Mouse (Mus musculus) limb, embryonic 14.5 days (tissue): Measurements from ENCODE around the gene Hnrnph1. TPM values are rescaled to one million over a fixed set of nuclear protein-coding genes. Genes with fewer than 3 reads are reported as not detected.
A peak's percentile ranks its signal among the peaks of the same experiment; 100 is the strongest.

Experiments
- ATAC-seq: fragments of 200-750 bp; cut with Nextera tagmentation; 2 replicates; pipeline ENCODE4 v1.8.0; 2017; ENCODE audit warnings: low read depth, moderate number of reproducible peaks, moderate TSS enrichment; ENCODE audit not compliant: low FRiP score
- DNase-seq: peaks from one replicate; pipeline ENCODE4 v3.0.0-alpha.2; 2015; ENCODE audit warnings: low spot score
- H3K27ac ChIP-seq: fragments of 300-500 bp; sonication (generic); replicated peaks from 2 replicates; pipeline ENCODE4 v1.5.1; 2014; ENCODE audit warnings: low read depth, mild to moderate bottlenecking, low read length, moderate library complexity, mixed read lengths
- H3K27me3 ChIP-seq: fragments of 300-500 bp; sonication (generic); 2 replicates; pipeline ENCODE4 v1.6.1; 2014; ENCODE audit warnings: low read length, mixed read lengths; ENCODE audit not compliant: control insufficient read depth, insufficient read depth
- H3K36me3 ChIP-seq: fragments of 300-500 bp; sonication (generic); 2 replicates; pipeline ENCODE4 v1.6.1; 2014; ENCODE audit warnings: mild to moderate bottlenecking, low read length, moderate library complexity, mixed read lengths; ENCODE audit not compliant: control insufficient read depth, insufficient read depth
- H3K4me1 ChIP-seq: fragments of 300-500 bp; sonication (generic); 2 replicates; pipeline ENCODE4 v1.6.1; 2014; ENCODE audit warnings: antibody characterized with exemption, low read length, mixed read lengths; ENCODE audit not compliant: control insufficient read depth, insufficient read depth
- H3K4me2 ChIP-seq: fragments of 300-500 bp; sonication (generic); replicated peaks from 2 replicates; pipeline ENCODE4 v1.6.1; 2014; ENCODE audit warnings: low read depth, mild to moderate bottlenecking, low read length, moderate library complexity; ENCODE audit not compliant: severe bottlenecking
- H3K4me3 ChIP-seq: fragments of 300-500 bp; sonication (generic); replicated peaks from 2 replicates; pipeline ENCODE4 v1.5.1; 2014; ENCODE audit warnings: low read length
- H3K9ac ChIP-seq: fragments of 300-500 bp; sonication (generic); 2 replicates; pipeline ENCODE4 v1.6.1; 2014; ENCODE audit warnings: mild to moderate bottlenecking, low read depth, low read length, moderate library complexity; ENCODE audit not compliant: severe bottlenecking
- H3K9me3 ChIP-seq: fragments of 300-500 bp; sonication (generic); 2 replicates; pipeline ENCODE4 v1.6.1; 2016; ENCODE audit warnings: low read length; ENCODE audit not compliant: control insufficient read depth
- POLR2A ChIP-seq: fragments of 200-500 bp; IDR thresholded peaks from 2 replicates; pipeline ENCODE4 v1.8.0; 2012; ENCODE audit warnings: inconsistent platforms, mild to moderate bottlenecking, moderate library complexity, borderline replicate concordance; ENCODE audit not compliant: insufficient read depth, insufficient read length; ENCODE audit errors: extremely low read depth
- WGBS: fragments of 180-500 bp; shearing (Covaris S2); extraction: QIAGEN DNeasy Blood & Tissue Kit; methylation state at CpG from one replicate; pipeline ENCODE4 v1.1.7; 2014; 5-methylcytosine and 5-hydroxymethylcytosine counted together
- polyA plus RNA-seq, 2 experiments: library from polyadenylated mRNA; depleted of rRNA in 1 of 2; stranded (reverse) in 1 of 2; unstranded in 1 of 2; fragments of >200 nt; fragmentation: Nextera tagmentation in 1 of 2; extraction: Ambion mirVana in 1 of 2; gene quantifications; 2 replicates each; pipeline versions ENCODE4 v1.2.1 to v1.2.3; 2012 to 2014

Gene Hnrnph1
- polyA plus RNA-seq, 2 experiments = 453 to 769 TPM

DNA sequence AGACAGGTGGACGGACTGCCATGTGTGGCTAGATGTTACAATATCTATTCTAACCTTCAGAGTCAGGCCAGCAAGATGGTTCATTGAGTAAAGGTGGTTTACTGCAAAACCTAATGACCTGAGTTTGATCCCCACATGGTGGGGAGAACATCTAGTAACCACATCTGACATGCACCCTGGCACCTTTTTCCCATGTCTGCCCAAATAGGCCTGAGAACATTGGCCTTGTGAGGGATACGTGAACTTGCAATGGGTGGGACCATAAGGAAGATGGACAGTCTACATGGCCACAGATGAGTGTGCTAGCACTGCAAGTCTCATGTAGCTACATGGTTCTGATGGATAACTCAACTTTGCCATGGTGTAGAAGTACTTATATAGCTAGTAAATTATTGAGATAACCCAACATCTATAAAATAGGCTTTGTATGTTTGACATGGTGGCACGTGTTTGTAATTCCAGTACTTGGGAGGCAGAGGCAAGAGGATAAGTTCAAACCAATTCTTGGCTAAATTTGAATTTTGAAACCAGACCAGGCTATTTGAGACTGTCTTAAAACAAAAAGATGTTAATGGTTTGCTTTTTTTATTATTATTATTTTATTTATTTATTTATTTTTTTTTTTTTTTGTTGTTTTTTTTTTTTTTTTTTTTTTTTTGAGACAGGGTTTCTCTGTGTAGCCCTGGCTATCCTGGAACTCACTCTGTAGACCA lies 11.6 kb downstream of the Hnrnph1 start:
- WGBS = 85% methylated on average over 3 of the region's 3 CpGs
- no peak overlapping the region for H3K27ac ChIP-seq
- no peak overlapping the region for H3K4me3 ChIP-seq
- no peaks in the 10 kb centered on the region for H3K4me1 ChIP-seq
- no peaks in the 10 kb centered on the region for H3K9me3 ChIP-seq
- H3K36me3 ChIP-seq = peaks cover 71% of the 10 kb centered on the region
- no peak overlapping the region for H3K4me2 ChIP-seq
- DNase-seq = no peak
- H3K9ac ChIP-seq = no peak overlapping the region
- TF ChIP-seq POLR2A = no peak
- no peaks in the 10 kb centered on the region for H3K27me3 ChIP-seq
- ATAC-seq = peak; percentile 14; the same call in 1 of the 2 replicates

DNA sequence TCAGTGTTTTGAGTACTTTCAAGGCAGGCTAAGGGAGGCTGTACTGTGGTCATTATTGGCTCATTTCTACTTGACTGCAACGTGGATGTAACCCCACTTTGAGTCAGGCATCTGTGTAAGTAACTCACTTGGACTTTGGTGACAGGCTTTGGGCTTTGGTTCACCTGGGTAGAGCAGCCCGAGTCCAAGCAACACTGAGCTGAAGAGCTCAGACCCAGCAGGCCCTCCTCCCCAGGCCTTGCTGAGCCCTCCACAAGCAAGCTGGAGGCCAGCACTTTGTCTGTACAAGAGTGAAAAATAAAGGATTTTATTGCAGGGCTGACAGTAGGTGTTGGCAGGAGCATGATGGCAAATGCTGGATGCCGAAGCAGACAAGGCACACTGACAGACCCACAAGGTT lies 12.2 kb downstream of the Hnrnph1 start:
- H3K4me2 ChIP-seq = no peak overlapping the region
- H3K36me3 ChIP-seq = peaks cover 71% of the 10 kb centered on the region
- ATAC-seq = no peak
- H3K9me3 ChIP-seq = no peaks in the 10 kb centered on the region
- no peak for TF ChIP-seq POLR2A
- DNase-seq = no peak
- WGBS = 68% methylated on average over 3 of the region's 3 CpGs
- no peak overlapping the region for H3K27ac ChIP-seq
- H3K4me3 ChIP-seq = no peak overlapping the region
- no peaks in the 10 kb centered on the region for H3K27me3 ChIP-seq
- H3K9ac ChIP-seq = no peak overlapping the region
- H3K4me1 ChIP-seq = no peaks in the 10 kb centered on the region

- DNase-seq (no peak), ATAC-seq (no peak)
- no peak for TF ChIP-seq POLR2A
- Histone ChIP-seq H3K4me3 (no peak overlapping the region), H3K4me1 (no peaks in the 10 kb centered on the region), H3K27ac (no peak overlapping the region), H3K9me3 (no peaks in the 10 kb centered on the region), H3K4me2 (no peak overlapping the region), H3K36me3 (peaks cover 73% of the 10 kb centered on the region), H3K27me3 (no peaks in the 10 kb centered on the region), H3K9ac (no peak overlapping the region)
- 61% methylated on average over 5 of the region's 5 CpGs for WGBS
These were observed 12.8 kb downstream of the Hnrnph1 start for GRCm38 (mm10) chr11:50389616-50390015.

DNA sequence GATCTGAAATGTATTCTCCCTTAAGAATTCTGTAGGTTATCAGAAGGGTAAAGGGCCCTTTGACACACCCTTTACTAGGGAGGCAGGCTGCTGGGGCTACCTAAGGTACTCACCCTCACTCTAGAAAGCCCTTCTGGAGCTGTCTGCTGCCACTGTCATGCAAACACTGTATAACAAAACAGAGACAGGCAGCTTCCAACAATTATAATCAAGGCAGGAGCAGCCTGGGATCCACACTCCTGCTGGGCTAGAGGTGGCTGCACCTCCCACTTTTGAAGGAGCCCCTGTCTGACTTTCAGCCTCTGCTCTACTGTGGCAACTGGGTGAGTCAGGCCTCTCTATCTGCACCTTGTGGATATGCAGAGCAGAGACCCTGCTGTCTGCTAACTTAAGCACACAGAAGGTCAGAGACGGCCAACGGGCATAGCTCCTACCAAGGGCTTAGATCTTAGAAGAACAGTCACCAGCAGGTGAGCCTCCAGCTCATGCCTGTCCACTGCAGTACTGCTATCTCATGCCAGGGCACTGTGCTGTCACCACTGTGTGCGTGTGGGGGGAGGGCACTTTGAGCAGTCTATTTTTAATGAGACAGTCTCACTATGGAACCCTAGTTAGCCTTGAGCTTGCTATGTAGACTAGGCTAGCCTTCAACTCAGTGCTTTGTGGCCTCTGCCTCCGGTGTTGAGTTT lies 14.6 kb downstream of the Hnrnph1 start:
- ATAC-seq = no peak
- Histone ChIP-seq H3K9me3 (no peaks in the 10 kb centered on the region), H3K4me3 (no peak overlapping the region), H3K27me3 (no peaks in the 10 kb centered on the region), H3K4me2 (no peak overlapping the region), H3K4me1 (no peaks in the 10 kb centered on the region), H3K27ac (no peak overlapping the region), H3K9ac (no peak overlapping the region), H3K36me3 (peaks cover 71% of the 10 kb centered on the region)
- DNase-seq = no peak
- TF ChIP-seq POLR2A = no peak
- 84% methylated on average over 4 of the region's 4 CpGs for WGBS

DNA sequence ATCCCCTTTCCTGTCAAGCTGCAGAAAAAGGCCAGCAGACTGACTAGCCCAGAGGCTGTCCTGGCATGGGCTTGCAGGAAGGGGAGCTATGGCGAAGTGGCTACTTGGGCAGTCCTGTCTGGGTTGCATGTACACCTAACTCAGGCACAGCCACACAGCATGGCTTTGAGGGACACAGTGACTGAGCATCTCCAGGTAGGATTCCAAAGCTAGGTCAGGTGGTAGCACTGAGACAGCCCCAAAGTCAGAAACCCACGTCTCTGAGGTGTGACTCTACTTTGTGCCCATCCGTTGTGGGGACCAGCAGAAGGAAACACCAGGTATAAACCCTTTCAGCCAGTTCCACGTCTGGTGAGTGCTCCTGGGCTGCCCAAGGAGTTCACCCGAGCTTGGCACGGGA lies 16.5 kb downstream of the Hnrnph1 start:
- 86% methylated on average over 6 of the region's 6 CpGs for WGBS
- Histone ChIP-seq H3K4me3 (no peak overlapping the region), H3K9ac (no peak overlapping the region), H3K4me1 (no peaks in the 10 kb centered on the region), H3K27me3 (no peaks in the 10 kb centered on the region), H3K9me3 (no peaks in the 10 kb centered on the region), H3K27ac (no peak overlapping the region), H3K4me2 (no peak overlapping the region), H3K36me3 (peaks cover 66% of the 10 kb centered on the region)
- ATAC-seq (no peak), DNase-seq (no peak)
- no peak for TF ChIP-seq POLR2A
